Mouse (Mus musculus) cerebellum, adult 2 months (tissue): ENCODE measurements around the gene Ccdc117. TPM values are rescaled to one million over a fixed set of nuclear protein-coding genes. Genes with fewer than 3 reads are reported as not detected.
"Not testable (repeated sequence)": the region's sequence is repeated elsewhere in the genome, so short reads cannot be mapped to it uniquely, and the experiment has no call there.

Source experiments
- DNase-seq, 2 experiments: peaks; one replicate each; pipeline ENCODE4 v3.0.0; 2021
- H3K27ac ChIP-seq: fragments of 200-500 bp; 2 replicates; pipeline ENCODE4 v1.5.1; 2012; ENCODE audit warnings: low read length, control low read depth, inconsistent platforms; ENCODE audit not compliant: insufficient read depth
- H3K27me3 ChIP-seq: fragments of 200-500 bp; 2 replicates; pipeline ENCODE4 v1.6.1; 2012; ENCODE audit warnings: inconsistent platforms, mild to moderate bottlenecking, low read length, moderate library complexity; ENCODE audit not compliant: control insufficient read depth, insufficient read depth
- H3K4me1 ChIP-seq: fragments of 200-500 bp; 2 replicates; pipeline ENCODE4 v1.6.1; 2011; ENCODE audit warnings: low read length; ENCODE audit not compliant: control insufficient read depth, insufficient read depth
- H3K4me3 ChIP-seq: fragments of 200-500 bp; replicated peaks from 2 replicates; pipeline ENCODE3; 2011; ENCODE audit warnings: mild to moderate bottlenecking, low read depth, low read length, control low read depth; ENCODE audit not compliant: insufficient read depth
- CTCF ChIP-seq: fragments of 200-500 bp; IDR thresholded peaks from 2 replicates; pipeline ENCODE4 v1.5.1; 2011; ENCODE audit warnings: low read depth, mild to moderate bottlenecking, control low read depth, low read length, moderate library complexity, borderline replicate concordance; ENCODE audit not compliant: insufficient read depth
- POLR2A ChIP-seq: fragments of 200-500 bp; IDR thresholded peaks from 2 replicates; pipeline ENCODE4 v1.6.1; 2011; ENCODE audit warnings: low read length, control low read depth, borderline replicate concordance; ENCODE audit not compliant: insufficient read depth
- WGBS: fragments of 180-500 bp; shearing (Covaris S2); methylation state at CpG from one replicate; pipeline ENCODE4 v1.1.7; 2018; 5-methylcytosine and 5-hydroxymethylcytosine counted together
- polyA plus RNA-seq: library from polyadenylated mRNA; depleted of rRNA; stranded (reverse); fragments of >200 nt; gene quantifications from 2 replicates; pipeline ENCODE4 v1.2.3, GENCODE M21; 2012

Ccdc117 gene
- polyA plus RNA-seq, 1 experiment, result 13.1 TPM

DNA sequence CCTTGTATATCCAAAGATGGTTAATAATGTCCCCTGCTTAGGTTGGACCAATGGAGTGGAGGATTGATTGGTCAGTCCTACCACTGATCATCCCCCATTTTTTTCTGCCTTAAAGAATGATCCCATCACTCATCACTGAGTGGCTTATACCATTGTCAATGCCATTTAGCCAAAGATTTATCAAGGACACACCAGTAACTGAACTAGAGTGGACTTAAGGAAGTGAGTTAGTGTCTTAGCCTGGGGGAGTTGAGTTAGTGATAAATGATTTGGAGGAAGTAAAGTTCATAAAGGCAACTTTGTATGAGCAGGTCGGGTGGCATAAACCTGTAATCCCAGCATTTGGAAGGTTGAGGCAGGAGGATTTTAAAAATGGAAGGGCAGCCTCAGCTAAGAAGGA lies 1.3 kb upstream of the Ccdc117 start:
- Histone ChIP-seq H3K4me3 (no peak overlapping the region), H3K27ac (no peak overlapping the region), H3K4me1 (no peaks in the 10 kb centered on the region), H3K27me3 (no peaks in the 10 kb centered on the region)
- no peak for DNase-seq
- WGBS, result 89% methylated on average over 1 of the region's 1 CpGs
- TF ChIP-seq CTCF (no peak), POLR2A (no peak)

DNA sequence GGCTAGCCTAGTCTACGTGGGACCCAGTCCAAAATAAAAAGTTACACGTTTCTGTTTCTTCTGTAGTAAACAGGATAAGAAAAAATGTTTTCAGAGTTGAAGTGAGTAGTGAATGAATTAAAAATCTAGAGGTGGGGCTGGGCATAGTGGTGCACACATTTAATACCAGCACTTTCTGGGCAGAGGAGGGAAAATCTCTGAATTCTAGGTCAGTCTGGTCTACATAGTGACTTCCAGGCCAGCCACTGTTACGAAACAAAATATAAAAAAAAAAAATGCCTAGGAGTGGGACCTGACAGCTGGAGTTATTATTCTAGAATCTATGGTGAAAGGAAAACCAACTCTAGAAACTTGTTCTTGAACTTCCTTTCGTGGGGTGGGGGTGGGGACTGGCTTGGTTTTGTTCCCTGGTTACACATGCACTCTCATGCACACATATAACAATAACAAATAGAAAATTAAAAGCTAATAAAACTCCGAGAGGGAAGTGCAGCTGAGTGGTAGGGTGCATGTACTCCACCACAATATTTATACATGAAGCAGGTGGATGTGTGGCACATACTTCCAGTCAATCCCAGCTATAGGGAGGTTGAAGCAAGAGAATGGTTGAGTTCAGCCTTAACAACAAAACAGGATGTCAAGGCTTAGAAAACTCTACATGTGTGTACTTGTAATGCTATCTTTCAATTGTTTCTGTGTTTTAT lies 647 bp upstream of the Ccdc117 start:
- TF ChIP-seq CTCF, result no peak
- TF ChIP-seq POLR2A, result no peak
- Histone ChIP-seq H3K27me3 (no peaks in the 10 kb centered on the region), H3K4me3 (peak overlapping the region; percentile 86), H3K4me1 (no peaks in the 10 kb centered on the region), H3K27ac (no peak overlapping the region)
- WGBS, result 51% methylated on average over 5 of the region's 5 CpGs
- no peak for DNase-seq

- whole genome bisulfite sequencing, result under 1% methylated on average over 28 of the region's 28 CpGs
- Histone ChIP-seq H3K27me3 (no peaks in the 10 kb centered on the region), H3K4me1 (no peaks in the 10 kb centered on the region), H3K27ac (peak overlapping the region; percentile 81; the same call in 1 of the 2 replicates), H3K4me3 (peak overlapping the region; percentile 86)
- no peak for DNase-seq
- TF ChIP-seq POLR2A (no peak), CTCF (no peak)
Measured at GRCm38 (mm10) chr11:5541230-5541798, 673 bp downstream of the Ccdc117 start.

- TF ChIP-seq CTCF (no peak), POLR2A (no peak)
- 43% methylated on average over 4 of the region's 4 CpGs for WGBS
- H3K4me3 ChIP-seq, result no peak overlapping the region
Measured at GRCm38 (mm10) chr11:5540331-5540730, 1.7 kb downstream of the Ccdc117 start.

GRCm38 (mm10) chr11:5537454-5537853 lies 4.5 kb downstream of the Ccdc117 start:
- not testable (repeated sequence) for H3K27ac ChIP-seq, H3K27me3 ChIP-seq, H3K4me1 ChIP-seq, DNase-seq, H3K4me3 ChIP-seq
- 78% methylated on average over 4 of the region's 4 CpGs for WGBS

More at GRCm38 (mm10) chr11:5540331-5540730, 1.7 kb downstream of the Ccdc117 start:
- Histone ChIP-seq H3K27ac (no peak overlapping the region), H3K27me3 (no peaks in the 10 kb centered on the region), H3K4me1 (no peaks in the 10 kb centered on the region)
- no peak for DNase-seq

- no peak for TF ChIP-seq CTCF
- DNase-seq, result no peak
- Histone ChIP-seq H3K27me3 (no peaks in the 10 kb centered on the region), H3K4me1 (no peaks in the 10 kb centered on the region), H3K4me3 (no peak overlapping the region), H3K27ac (no peak overlapping the region)
- 82% methylated on average over 5 of the region's 5 CpGs for WGBS
Measured at GRCm38 (mm10) chr11:5533108-5533507, 8.9 kb downstream of the Ccdc117 start.

- no peak for DNase-seq
- TF ChIP-seq CTCF (no peak), POLR2A (no peak)
- H3K4me3 ChIP-seq, result no peak overlapping the region
- no peaks in the 10 kb centered on the region for H3K27me3 ChIP-seq
- WGBS, result 72% methylated on average over 6 of the region's 6 CpGs
- H3K27ac ChIP-seq, result no peak overlapping the region
- no peaks in the 10 kb centered on the region for H3K4me1 ChIP-seq
Measured at GRCm38 (mm10) chr11:5530717-5531116, 11.3 kb downstream of the Ccdc117 start.

DNA sequence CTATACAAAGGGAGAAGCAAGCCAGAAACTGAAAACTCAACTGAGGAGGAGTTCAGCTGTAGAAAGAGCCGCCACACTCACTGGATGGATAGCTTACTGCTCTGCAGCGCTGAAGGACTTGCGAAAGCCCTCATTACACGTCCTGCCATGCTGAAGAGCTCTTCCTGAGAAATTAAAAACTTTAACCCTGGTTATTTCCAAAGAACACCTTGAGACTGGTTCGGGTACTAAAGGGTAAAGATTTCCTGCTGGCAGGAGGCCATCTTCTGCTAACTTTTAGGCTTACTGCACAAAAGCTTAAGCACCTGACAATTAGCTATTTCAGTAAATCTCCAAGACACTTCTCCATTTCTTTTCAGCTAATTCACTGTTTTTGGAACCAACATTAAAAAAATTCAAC lies 11.8 kb downstream of the Ccdc117 start:
- Histone ChIP-seq H3K4me1 (no peaks in the 10 kb centered on the region), H3K4me3 (no peak overlapping the region), H3K27me3 (no peaks in the 10 kb centered on the region), H3K27ac (no peak overlapping the region)
- TF ChIP-seq POLR2A (no peak), CTCF (no peak)
- 78% methylated on average over 5 of the region's 5 CpGs for WGBS
- DNase-seq, result no peak
